Mouse (Mus musculus): Measurements from ENCODE around the gene Arfgap2.

- TF ChIP-seq POLR2A (IDR thresholded peaks at IDR 0.05; ENCODE audit: low read depth, low read length), result no peak
- TF ChIP-seq CTCF (IDR thresholded peaks at IDR 0.05; ENCODE audit: extremely low read depth, insufficient read depth, insufficient read length, insufficient replicate concordance), result no peak
These were observed 16.4 kb upstream of the Arfgap2 start for GRCm38 (mm10) chr2:91248366-91248765.

Data from spleen, adult 2 months (tissue).